Mouse (Mus musculus): ENCODE data around the gene Gm10912.
"Not testable (repeated sequence)": the region's sequence is repeated elsewhere in the genome, so short reads cannot be mapped to it uniquely, and the experiment has no call there.

Gm10912 gene

GRCm38 (mm10) chr2:104064152-104064551, 1.5 kb upstream of the Gm10912 start:
- no peak for DNase-seq (ENCODE audit: low read depth, low spot score)

GRCm38 (mm10) chr2:104068450-104068849, 2.8 kb downstream of the Gm10912 start, which contains the start of gene Gm10799:
Gm10799 (minus strand) TSS chr2:104068550.
- DNase-seq (ENCODE audit: low read depth, low spot score), result not testable (repeated sequence)

- peak; percentile 69 for DNase-seq (ENCODE audit: low read depth, low spot score)
Observed at GRCm38 (mm10) chr2:104069704-104070185, 4.1 kb downstream of the Gm10912 start, which contains the start of gene Cd59b. Cd59b (plus strand) TSS chr2:104069849.

- not testable (repeated sequence) for DNase-seq (ENCODE audit: low read depth, low spot score)
Observed at GRCm38 (mm10) chr2:104078285-104078684, 12.7 kb downstream of the Gm10912 start.

GRCm38 (mm10) chr2:104081436-104082050, 15.9 kb downstream of the Gm10912 start:
- DNase-seq (ENCODE audit: low read depth, low spot score), result not testable (repeated sequence)

GRCm38 (mm10) chr2:104082474-104082873, 16.8 kb downstream of the Gm10912 start:
- DNase-seq (ENCODE audit: low read depth, low spot score), result no peak

- DNase-seq (ENCODE audit: low read depth, low spot score), result not testable (repeated sequence)
Observed at GRCm38 (mm10) chr2:104084027-104084426, 18.4 kb downstream of the Gm10912 start.

GRCm38 (mm10) chr2:104087562-104087961, 21.9 kb downstream of the Gm10912 start:
- not testable (repeated sequence) for DNase-seq (ENCODE audit: low read depth, low spot score)

GRCm38 (mm10) chr2:104093305-104093704, 27.7 kb downstream of the Gm10912 start:
- no peak for DNase-seq (ENCODE audit: low read depth, low spot score)

- peak; percentile 56 for DNase-seq (ENCODE audit: low read depth, low spot score)
Observed at GRCm38 (mm10) chr2:104095741-104096213, 30.2 kb downstream of the Gm10912 start, which contains the start of gene Cd59a. Cd59a (plus strand) TSS chr2:104095801.

GRCm38 (mm10) chr2:104096256-104096655, 30.6 kb downstream of the Gm10912 start:
- DNase-seq (ENCODE audit: low read depth, low spot score), result no peak

- not testable (repeated sequence) for DNase-seq (ENCODE audit: low read depth, low spot score)
Observed at GRCm38 (mm10) chr2:104096796-104097195, 31.2 kb downstream of the Gm10912 start.

- DNase-seq (ENCODE audit: low read depth, low spot score), result not testable (repeated sequence)
Observed at GRCm38 (mm10) chr2:104097396-104097795, 31.8 kb downstream of the Gm10912 start.

GRCm38 (mm10) chr2:104098529-104099230, 33.1 kb downstream of the Gm10912 start:
- no peak for DNase-seq (ENCODE audit: low read depth, low spot score)

- DNase-seq (ENCODE audit: low read depth, low spot score), result no peak
Observed at GRCm38 (mm10) chr2:104099231-104099585, 33.6 kb downstream of the Gm10912 start.

- no peak for DNase-seq (ENCODE audit: low read depth, low spot score)
Observed at GRCm38 (mm10) chr2:104099946-104100345, 34.3 kb downstream of the Gm10912 start.

GRCm38 (mm10) chr2:104104800-104105199, 39.2 kb downstream of the Gm10912 start:
- DNase-seq (ENCODE audit: low read depth, low spot score), result no peak

GRCm38 (mm10) chr2:104109021-104109420, 43.4 kb downstream of the Gm10912 start:
- DNase-seq (ENCODE audit: low read depth, low spot score), result not testable (repeated sequence)

- no peak for DNase-seq (ENCODE audit: low read depth, low spot score)
Observed at GRCm38 (mm10) chr2:104109528-104109927, 43.9 kb downstream of the Gm10912 start.

GRCm38 (mm10) chr2:104110031-104110430, 44.4 kb downstream of the Gm10912 start:
- no peak for DNase-seq (ENCODE audit: low read depth, low spot score)

- not testable (repeated sequence) for DNase-seq (ENCODE audit: low read depth, low spot score)
Observed at GRCm38 (mm10) chr2:104111170-104111797, 45.7 kb downstream of the Gm10912 start.

GRCm38 (mm10) chr2:104113563-104113962, 47.9 kb downstream of the Gm10912 start:
- not testable (repeated sequence) for DNase-seq (ENCODE audit: low read depth, low spot score)
